In the genomic region with DNA sequence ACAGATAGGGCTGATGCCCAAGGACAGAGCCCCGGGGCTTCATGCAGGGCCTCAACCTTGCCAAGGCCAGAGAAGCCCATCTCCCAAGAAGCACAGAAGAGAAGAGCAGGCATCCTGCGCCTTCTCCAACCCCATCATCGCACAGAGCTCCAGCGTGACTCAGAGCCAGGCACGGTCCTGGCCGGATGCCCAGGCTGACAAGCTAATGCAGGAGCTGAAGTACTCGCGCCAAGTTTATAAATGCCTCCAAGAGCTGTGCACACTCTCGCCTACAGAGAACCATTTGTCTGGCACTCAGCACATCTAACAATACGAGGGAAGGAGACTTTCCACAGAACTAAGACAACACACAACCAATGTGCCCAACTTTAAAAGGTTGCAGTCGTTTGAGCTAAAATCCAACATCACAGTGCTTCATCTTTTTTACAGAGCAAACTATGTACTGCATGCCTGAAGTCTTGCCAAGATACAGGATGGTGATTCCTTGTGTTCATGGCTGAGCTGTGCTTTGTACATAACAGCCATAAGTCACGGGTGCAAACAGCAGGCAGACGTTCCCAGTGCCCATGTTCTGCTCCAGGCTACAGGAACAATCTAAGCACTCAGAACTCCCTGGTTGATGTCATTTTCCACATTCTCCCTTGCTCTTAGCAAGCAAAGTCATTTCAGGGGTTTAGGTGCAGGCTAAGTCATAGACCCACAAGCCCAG, we compare ENCODE assay signal across 7 mouse cellular contexts. TPM values are rescaled to one million over a fixed set of nuclear protein-coding genes. Genes with fewer than 3 reads are reported as not detected.
A peak's percentile ranks its signal among the peaks of the same experiment; 100 is the strongest.
DNase-seq lines count a peak whose midpoint lies in the region; ATAC-seq and TF ChIP-seq lines count a peak whose summit lies in the region.

No protein-coding gene starts in this region.

- H3K4me3 ChIP-seq in embryonic facial prominence, embryonic 14.5 days (ENCODE audit: low read depth, low read length): no peak overlapping the region
- H3K4me3 ChIP-seq in kidney, postnatal 0 days (replicated peaks; ENCODE audit: low read depth, low read length): no peak overlapping the region
- H3K4me3 ChIP-seq in olfactory bulb, adult 2 months (ENCODE audit: insufficient read depth, low read depth, low read length): no peak overlapping the region

- no peak overlapping the region for H3K9ac ChIP-seq in embryonic facial prominence, embryonic 14.5 days (ENCODE audit: low read depth, low read length)
- no peak overlapping the region for H3K9ac ChIP-seq in kidney, postnatal 0 days (ENCODE audit: low read depth, low read length)

- ATAC-seq in embryonic facial prominence, embryonic 14.5 days (ENCODE audit: low read depth): peak; percentile 95
- ATAC-seq in kidney, postnatal 0 days (replicated peaks; ENCODE audit: low FRiP score, low read depth): no peak

- no peak overlapping the region; the same call in 1 of the 2 replicates for H3K4me2 ChIP-seq in embryonic facial prominence, embryonic 14.5 days (ENCODE audit: low read depth, low read length)
- H3K4me2 ChIP-seq in kidney, postnatal 0 days (ENCODE audit: low read length): no peak overlapping the region

- DNase-seq in adrenal gland, postnatal 14 days: peak; percentile 97
- DNase-seq in embryonic facial prominence, embryonic 14.5 days (ENCODE audit: low spot score): peak; percentile 98
- DNase-seq in heart, adult 9 months (ENCODE audit: low spot score in 2 of 2): peak; percentile 86 to 92
- DNase-seq in kidney, postnatal 0 days (ENCODE audit: low spot score): peak; percentile 83
- peak; percentile 66 for DNase-seq in liver
- peak; percentile 90 to 94 for DNase-seq in urinary bladder, postnatal 36 days (ENCODE audit: low spot score in 2 of 2)

- peaks cover 30% of the 10 kb centered on the region for H3K4me1 ChIP-seq in embryonic facial prominence, embryonic 14.5 days (ENCODE audit: control insufficient read depth, insufficient read depth, low read length)
- peaks cover 5% of the 10 kb centered on the region; the same call in 1 of the 2 replicates for H3K4me1 ChIP-seq in kidney, postnatal 0 days (replicated peaks; ENCODE audit: insufficient read depth, low read length)
- peaks cover 12% of the 10 kb centered on the region for H3K4me1 ChIP-seq in olfactory bulb, adult 2 months (ENCODE audit: control insufficient read depth, insufficient read depth, low read length)

- H3K27me3 ChIP-seq in embryonic facial prominence, embryonic 14.5 days (replicated peaks; ENCODE audit: control insufficient read depth, insufficient read depth, low read length): no peaks in the 10 kb centered on the region
- H3K27me3 ChIP-seq in kidney, postnatal 0 days (ENCODE audit: insufficient read depth, low read length): no peaks in the 10 kb centered on the region

- H3K27ac ChIP-seq in embryonic facial prominence, embryonic 14.5 days (replicated peaks; ENCODE audit: low read depth, low read length): peak overlapping the region; percentile 86
- H3K27ac ChIP-seq in kidney, postnatal 0 days: peak overlapping the region; percentile 8; the same call in 1 of the 2 replicates
- H3K27ac ChIP-seq in olfactory bulb, adult 2 months (ENCODE audit: insufficient read depth, low read depth, low read length): 0 out of 2 replicates have a peak overlapping the region, but pooled peaks have one; percentile 44

- H3K9me3 ChIP-seq in embryonic facial prominence, embryonic 14.5 days (ENCODE audit: control insufficient read depth, low read length): no peaks in the 10 kb centered on the region
- H3K9me3 ChIP-seq in kidney, postnatal 0 days (replicated peaks; ENCODE audit: low read length): no peaks in the 10 kb centered on the region

- no peak for TF ChIP-seq POLR2A in olfactory bulb, adult 2 months (IDR thresholded peaks at IDR 0.05; ENCODE audit: insufficient read depth, low read depth, low read length)

- peaks cover 11% of the 10 kb centered on the region; the same call in 1 of the 2 replicates for H3K36me3 ChIP-seq in embryonic facial prominence, embryonic 14.5 days (ENCODE audit: control insufficient read depth, insufficient read depth, low read length)
- H3K36me3 ChIP-seq in kidney, postnatal 0 days (ENCODE audit: insufficient read depth, low read length): 0 out of 2 replicates have a peak, but pooled peaks cover 9% of the 10 kb centered on the region

- no peak for TF ChIP-seq CTCF in kidney, postnatal 0 days (IDR thresholded peaks at IDR 0.05; ENCODE audit: low read depth)
- no peak for TF ChIP-seq CTCF in olfactory bulb, adult 2 months (IDR thresholded peaks at IDR 0.05; ENCODE audit: insufficient read depth, low read depth, low read length)

- 20% methylated on average over 13 of the region's 13 CpGs for WGBS in embryonic facial prominence, embryonic 14.5 days
- 36% methylated on average over 13 of the region's 13 CpGs for WGBS in kidney, postnatal 0 days
- WGBS in olfactory bulb, adult 2 months: 3% methylated on average over 13 of the region's 13 CpGs

RNA-seq across cellular contexts. Expression of a gene that starts 35.1 kb away (rescaled TPM):
- 33.3 and 34.4 TPM in 2 replicates for total RNA-seq in adrenal gland, postnatal 14 days (2021)
- 20.8 and 26.6 TPM in 2 replicates for polyA plus RNA-seq in embryonic facial prominence, embryonic 14.5 days (2014; fragmentation: Nextera tagmentation; extraction: Ambion mirVana)
- polyA plus RNA-seq in kidney, postnatal 0 days (2015; fragmentation: Nextera tagmentation; extraction: Ambion mirVana): 12.8 and 13.8 TPM in 2 replicates
- polyA plus RNA-seq in olfactory bulb, adult 2 months (2012; ENCODE audit: insufficient read depth, insufficient read length, low replicate concordance, missing spikeins): not detected in 2 replicates

Comparison
In these comparisons a context has a peak if more than half of its experiments do, and no peak if none do; other contexts are left out.
1. H3K27ac ChIP-seq: peak in every context shown above with its lines; median percentile 86 in embryonic facial prominence, embryonic 14.5 days; 44 in olfactory bulb, adult 2 months; 8 in kidney, postnatal 0 days.